Mouse (Mus musculus) kidney, adult 8-10 months (tissue): ENCODE data around the gene Toporsl.

Experiments used
- DNase-seq, 2 experiments: peaks; one replicate each; pipeline ENCODE4 v3.0.0; 2022

Toporsl gene

DNA sequence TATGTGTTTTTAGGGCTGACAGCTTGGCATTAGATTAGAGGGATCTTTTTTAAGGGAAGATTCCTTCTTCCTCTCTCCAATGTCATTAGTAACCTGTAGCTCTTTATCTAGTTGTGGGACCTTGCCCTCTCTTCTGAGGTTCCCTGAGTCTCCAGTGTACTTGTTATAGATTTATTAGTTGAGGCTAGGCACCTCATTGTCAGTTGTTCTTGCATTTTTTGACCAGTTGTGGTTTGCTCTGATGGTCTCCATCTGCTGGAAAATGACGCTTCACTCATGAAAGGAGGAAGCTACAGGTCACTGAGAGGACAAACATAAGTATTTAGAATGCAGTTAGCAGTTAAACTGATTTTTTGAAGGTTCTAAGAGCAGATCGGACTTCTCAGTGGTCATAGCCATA lies at the start of gene Toporsl:
TSS of gene Toporsl (plus strand) at position 348 of the 400 bp plus-strand sequence.
- DNase-seq: no peak

DNA sequence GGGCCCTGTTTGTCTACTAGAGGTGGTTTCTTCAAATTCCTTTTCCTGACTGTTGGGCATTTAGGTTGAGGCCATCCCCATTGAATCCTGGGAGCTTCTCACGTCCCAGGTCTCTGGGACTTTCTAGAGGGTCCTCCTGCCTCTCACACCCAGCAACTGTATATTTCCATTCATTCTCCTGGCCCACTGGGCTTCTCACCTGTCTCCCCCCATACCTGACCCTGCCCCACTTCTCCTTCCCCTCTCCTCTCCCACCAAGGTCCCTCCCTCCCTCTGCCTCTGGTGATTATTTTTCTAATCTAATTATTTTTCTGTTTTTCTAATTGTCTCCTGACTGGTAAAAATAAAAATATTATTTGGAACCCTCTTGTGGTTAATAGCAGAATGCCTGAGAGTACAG lies 38.4 kb upstream of the Toporsl start:
- no peak for DNase-seq

DNA sequence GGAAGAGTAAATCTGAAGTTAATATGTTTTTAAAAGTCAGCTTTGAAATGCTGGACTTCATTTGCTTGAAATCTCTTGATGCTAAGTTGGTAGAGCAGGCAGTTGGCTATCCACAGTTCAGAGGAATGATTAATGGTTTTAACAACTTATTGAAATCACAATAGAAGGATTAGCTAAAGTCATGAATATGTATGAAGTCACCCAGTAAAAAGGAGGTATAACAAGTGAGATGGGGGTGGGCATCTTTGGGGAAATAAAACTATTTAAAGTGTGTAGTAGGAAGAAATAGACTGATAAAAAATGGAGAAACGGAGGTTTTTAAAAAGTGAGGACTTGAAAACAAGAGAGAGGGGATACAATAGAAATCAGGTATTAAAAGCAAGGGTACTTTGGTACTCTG lies 38.0 kb upstream of the Toporsl start:
- DNase-seq: no peak

DNA sequence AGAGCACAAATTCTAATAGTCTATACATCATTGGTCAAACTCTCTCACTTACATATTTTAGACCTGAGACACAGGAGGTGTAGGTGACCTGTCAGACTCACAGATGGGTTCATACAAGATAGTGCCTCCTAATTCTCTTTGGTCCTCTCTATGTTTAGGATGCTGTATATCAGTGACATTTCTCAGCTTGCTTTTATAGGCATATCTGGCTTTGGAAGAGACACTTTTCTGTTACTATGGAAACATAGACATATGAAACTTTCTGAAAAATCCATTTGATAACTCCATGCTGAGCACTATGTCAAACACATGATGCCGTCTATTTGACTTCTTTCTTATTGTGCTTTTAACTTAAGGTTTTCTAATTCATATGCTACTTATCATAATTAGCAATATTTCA lies 32.2 kb upstream of the Toporsl start:
- DNase-seq: no peak

DNA sequence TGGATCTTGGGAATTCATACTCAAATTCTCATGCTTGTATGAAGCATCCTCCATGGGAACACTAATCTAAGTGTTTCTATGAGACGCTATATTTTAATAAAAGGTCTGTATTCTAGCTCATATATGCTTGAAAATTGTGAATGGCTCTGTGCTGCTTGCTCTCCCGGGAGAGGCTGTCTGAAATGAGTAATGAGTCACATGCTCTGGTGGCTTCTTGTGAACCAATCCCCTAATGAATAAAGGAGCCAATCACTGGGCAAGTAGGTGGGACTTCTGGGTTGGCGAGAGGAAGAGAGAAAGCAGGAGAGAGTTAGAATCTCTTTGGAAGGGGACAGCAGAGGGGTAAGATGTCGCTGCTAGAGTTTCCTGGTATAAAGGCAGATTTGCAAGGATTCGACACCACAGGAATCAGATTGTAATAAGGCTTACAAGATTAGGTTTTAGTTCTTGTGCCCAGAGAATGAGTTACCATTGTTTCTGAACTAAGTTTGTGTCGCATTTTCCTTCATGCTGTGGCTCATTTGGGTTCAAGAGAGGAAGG lies 9.8 kb upstream of the Toporsl start:
- DNase-seq: no peak

DNA sequence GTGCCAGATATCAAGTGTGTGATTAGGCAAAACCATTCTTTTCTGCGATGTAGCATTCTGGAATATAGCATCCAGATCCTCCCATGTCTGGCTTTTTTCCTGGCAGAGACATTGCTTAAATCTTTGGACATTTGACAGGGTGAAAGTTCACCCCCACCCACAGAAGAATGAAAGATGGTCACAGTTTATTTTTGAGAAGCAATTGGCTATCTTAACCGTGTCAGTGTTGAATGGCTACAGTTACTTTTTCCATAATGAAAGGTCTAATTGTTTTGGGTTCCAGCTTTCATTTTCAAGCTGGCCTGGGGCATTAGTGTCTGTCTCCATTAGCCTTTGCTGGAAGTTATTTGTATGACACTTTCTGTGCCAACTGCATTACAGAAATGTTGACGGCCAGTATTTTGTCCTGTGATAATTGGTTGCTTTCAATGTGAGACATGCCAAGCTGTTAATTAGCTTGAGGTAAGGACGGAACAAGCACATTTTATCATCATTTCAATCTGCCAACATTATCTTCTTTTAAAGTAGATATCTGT lies 2.2 kb upstream of the Toporsl start:
- DNase-seq: no peak

DNA sequence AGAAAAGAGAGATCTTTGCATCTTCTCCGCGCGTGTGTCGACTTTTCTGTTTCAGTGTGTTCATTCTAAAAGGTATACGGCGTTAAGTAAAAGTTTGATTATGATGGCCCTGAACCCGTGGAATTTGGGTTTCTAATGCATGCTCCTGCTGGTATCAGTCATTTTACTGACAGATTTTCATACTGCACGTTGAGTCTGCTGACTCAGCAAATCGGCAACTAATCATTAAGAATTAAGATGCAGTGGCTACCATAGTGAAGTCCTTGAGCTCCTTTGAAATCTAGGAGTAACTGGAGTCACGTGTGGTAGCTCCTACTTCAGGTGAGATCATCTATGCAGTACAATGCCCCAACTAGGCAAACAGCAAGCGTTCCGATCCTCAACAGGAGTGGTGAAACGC lies 1.4 kb upstream of the Toporsl start:
- no peak for DNase-seq

DNA sequence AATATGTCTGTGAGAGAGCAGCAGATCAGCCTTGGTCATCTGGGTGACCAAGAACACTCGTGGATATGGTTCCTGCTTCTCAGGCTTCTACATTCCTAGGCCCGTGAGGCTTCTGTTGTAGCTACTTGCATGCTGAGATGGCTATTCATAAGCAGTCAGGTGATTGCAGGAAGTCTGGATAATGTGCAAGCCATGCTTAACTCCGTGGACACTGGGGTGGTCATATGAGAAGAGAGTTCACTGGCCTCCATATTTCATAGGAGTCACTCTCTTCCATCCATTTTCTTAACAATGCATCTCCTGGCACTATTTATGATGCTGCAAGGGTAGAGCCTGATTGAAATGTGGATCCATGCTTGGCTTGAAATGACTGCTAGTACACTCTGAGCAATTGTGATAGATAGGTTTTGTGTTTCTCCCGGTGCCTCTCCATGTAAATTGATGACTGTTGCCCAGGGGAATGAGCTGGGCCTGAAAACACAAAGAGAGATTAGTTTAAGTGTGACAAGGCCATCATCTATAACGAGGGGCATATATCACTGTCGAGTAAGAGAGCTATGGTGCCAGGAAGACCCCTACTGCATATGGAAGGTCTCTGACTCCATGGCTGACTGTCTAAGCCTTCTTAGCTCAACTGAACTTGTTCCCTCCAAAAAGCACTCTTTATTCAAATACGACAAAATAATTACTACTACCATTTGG lies 2.3 kb downstream of the Toporsl start:
- no peak for DNase-seq

DNA sequence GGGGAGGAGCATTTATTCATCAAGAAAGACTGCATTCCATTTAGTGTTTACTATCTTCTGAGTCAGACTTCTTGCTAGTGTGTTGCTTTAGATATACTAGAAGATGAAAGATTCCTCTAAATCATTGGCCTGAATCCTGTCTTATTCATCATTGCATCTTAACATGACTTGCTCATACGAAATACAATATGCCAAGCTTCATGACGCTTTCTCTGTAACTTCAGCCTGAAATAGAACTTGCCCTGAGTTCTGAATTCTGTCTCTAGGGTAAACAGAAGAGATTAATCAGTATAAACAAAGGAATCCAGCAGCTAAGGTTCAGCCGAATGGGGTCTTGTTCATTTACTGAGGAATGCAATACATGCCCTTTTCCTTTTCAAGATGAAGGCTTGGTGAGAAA lies 10.8 kb downstream of the Toporsl start:
- no peak for DNase-seq

DNA sequence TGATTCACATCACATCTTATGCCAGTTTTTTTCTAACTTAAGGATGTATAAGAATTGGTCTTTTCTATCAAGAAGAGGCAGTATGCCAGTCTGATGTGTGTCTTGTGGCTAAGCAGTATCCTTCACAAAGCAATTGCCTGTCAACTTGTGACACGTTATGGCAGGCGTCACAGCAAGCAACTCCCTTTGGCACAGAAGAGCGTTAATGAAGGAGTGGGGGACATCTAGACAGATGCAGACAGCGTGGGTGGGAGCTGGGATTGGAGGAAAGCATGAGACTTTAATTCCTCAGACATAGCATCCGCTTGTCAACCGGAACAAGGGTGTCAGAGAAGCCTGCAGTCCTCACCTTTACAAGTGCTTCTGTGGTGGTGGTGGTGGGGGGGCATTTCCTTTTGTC lies 38.9 kb downstream of the Toporsl start:
- no peak for DNase-seq

DNA sequence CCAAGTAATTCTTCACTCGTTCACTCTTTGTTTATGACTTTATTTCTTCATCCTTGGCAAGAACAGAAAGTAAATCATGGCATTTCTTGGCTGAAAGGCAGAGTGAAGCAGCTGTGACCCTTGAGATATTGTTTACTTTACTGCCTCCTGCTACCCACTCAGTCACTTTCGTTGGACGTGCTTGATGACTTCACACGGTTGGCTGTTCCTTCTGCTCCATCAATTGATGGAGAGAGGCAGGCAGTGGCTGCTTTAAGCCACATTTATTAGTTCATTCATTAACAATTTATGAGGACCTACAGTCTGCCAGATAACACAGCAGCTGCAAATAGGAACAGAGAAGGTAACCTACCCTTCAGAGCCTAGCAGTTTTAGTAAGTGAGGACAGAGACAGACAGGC lies 51.7 kb downstream of the Toporsl start:
- DNase-seq: no peak

DNA sequence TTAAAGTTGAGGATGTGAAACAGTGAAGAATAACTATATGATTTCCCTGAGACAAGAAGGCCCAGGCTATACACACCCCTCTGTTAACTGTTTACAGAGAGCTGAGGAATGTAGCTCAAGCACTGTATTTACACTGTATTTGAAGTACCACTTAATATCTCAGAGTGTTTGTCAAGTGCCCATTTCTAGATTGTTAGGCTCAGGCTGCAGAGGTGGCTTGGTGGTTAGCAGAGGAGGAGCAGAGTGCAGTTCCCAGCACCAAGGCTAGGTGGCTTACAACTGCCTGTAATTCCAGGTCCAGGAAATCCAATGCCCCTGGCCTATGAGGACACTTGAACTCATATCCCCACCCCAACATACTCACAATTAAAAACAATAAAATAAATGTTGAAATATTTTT lies 63.6 kb downstream of the Toporsl start:
- DNase-seq: no peak

DNA sequence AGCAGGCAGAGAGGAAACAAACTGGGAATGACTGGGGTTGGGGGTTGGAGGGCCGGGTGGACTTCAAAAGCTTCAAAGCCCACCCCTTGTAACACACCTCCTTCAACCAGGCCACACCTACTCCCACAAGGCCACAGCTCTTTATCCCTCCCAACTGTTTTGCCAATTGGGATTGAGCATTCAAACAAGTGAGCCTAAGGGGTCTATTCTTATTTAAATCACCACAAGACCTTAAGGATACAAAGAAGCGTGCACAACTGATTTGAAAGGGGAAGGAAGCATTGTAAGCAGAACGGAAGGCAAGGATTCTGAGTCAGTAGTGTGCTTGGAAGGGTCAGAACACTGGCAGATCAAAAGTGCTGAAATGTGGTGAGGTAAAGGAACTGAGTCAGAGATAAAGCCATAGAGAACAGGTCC lies 64.6 kb downstream of the Toporsl start:
- DNase-seq: no peak

DNA sequence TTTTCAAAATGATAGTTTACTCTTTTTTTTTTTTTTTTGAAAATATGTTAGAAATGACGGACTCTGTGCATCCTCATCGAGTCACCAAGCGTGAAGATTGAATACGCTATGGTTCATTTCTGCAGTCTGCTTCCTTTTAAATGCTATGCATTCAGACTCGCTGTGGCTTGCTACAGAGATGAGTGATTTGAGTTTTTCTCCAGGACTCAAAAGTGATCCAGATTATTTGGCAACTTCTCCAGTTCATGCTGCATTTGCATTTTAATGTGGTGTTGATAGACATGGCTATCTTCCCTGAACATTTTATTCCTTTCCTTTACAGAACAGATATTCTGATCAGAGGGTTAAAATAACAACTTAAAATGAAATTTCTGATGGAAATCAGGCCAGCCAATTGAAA lies 65.2 kb downstream of the Toporsl start:
- no peak for DNase-seq
